Mouse (Mus musculus) limb, embryonic 11.5 days (tissue): Measurements from ENCODE around the gene Tnfaip3. TPM values are rescaled to one million over a fixed set of nuclear protein-coding genes. Genes with fewer than 3 reads are reported as not detected.
A peak's percentile ranks its signal among the peaks of the same experiment; 100 is the strongest.

Source experiments
- ATAC-seq: fragments of 200-750 bp; cut with Nextera tagmentation; 2 replicates; pipeline ENCODE4 v1.8.0; 2017; ENCODE audit warnings: low read depth; ENCODE audit not compliant: insufficient number of reproducible peaks, low FRiP score, low TSS enrichment
- DNase-seq: peaks from one replicate; pipeline ENCODE4 v3.0.0-alpha.2; 2015; ENCODE audit warnings: low spot score
- H3K27ac ChIP-seq: fragments of 300-500 bp; sonication (generic); replicated peaks from 2 replicates; pipeline ENCODE4 v1.5.1; 2014; ENCODE audit warnings: low read depth, mild to moderate bottlenecking, low read length
- H3K27me3 ChIP-seq: fragments of 300-500 bp; sonication (generic); 2 replicates; pipeline ENCODE4 v1.6.1; 2014; ENCODE audit warnings: mild to moderate bottlenecking, low read length, mixed read lengths; ENCODE audit not compliant: control insufficient read depth, insufficient read depth
- H3K36me3 ChIP-seq: fragments of 300-500 bp; sonication (generic); 2 replicates; pipeline ENCODE4 v1.6.1; 2014; ENCODE audit warnings: mild to moderate bottlenecking, low read length, moderate library complexity, mixed read lengths; ENCODE audit not compliant: control insufficient read depth, insufficient read depth
- H3K4me1 ChIP-seq: fragments of 300-500 bp; sonication (generic); 2 replicates; pipeline ENCODE4 v1.6.1; 2014; ENCODE audit warnings: low read length, mixed read lengths; ENCODE audit not compliant: control insufficient read depth, insufficient read depth
- H3K4me2 ChIP-seq: fragments of 300-500 bp; sonication (generic); 2 replicates; pipeline ENCODE4 v1.6.1; 2014; ENCODE audit warnings: low read depth, mild to moderate bottlenecking, moderate library complexity; ENCODE audit not compliant: severe bottlenecking
- H3K4me3 ChIP-seq: fragments of 300-500 bp; sonication (generic); 2 replicates; pipeline ENCODE4 v1.5.1; 2014; ENCODE audit warnings: low read depth, low read length
- H3K9ac ChIP-seq: fragments of 300-500 bp; sonication (generic); 2 replicates; pipeline ENCODE4 v1.6.1; 2014; ENCODE audit warnings: mild to moderate bottlenecking, low read length
- H3K9me3 ChIP-seq: fragments of 300-500 bp; sonication (generic); 2 replicates; pipeline ENCODE4 v1.6.1; 2016; ENCODE audit warnings: low read length; ENCODE audit not compliant: control insufficient read depth
- WGBS: fragments of 180-500 bp; shearing (Covaris S2); extraction: QIAGEN DNeasy Blood & Tissue Kit; methylation state at CpG from one replicate; pipeline ENCODE4 v1.1.7; 2014; 5-methylcytosine and 5-hydroxymethylcytosine counted together
- polyA plus RNA-seq: library from polyadenylated mRNA; unstranded; fragments of >200 nt; fragmentation: Nextera tagmentation; extraction: Ambion mirVana; gene quantifications from 2 replicates; pipeline ENCODE4 v1.2.1, GENCODE M21; 2014

Tnfaip3 gene
- polyA plus RNA-seq, 1 experiment from 2014 or later: 2.5 TPM

DNA sequence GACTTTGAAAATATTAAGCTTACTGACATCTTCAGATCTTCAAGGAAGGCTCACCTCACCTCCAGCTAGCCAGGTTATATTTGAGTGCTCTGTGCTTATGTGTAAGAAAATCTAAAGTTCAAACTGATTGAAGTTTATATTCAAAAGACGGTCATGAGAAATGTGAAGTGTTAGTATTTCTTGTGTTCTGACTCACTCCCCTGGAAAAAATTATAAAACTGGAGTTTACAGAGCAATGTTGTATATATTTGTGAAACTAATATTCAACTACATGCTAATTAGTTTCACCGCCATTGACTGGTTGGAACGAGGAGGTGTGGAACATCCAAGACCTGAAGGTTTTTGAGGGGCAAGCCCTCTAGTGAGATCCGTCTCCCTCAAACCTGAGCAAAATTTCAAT, 22.5 kb downstream of the Tnfaip3 start:
- Histone ChIP-seq H3K4me3 (no peak overlapping the region), H3K36me3 (no peaks in the 10 kb centered on the region), H3K4me1 (no peaks in the 10 kb centered on the region), H3K27me3 (no peaks in the 10 kb centered on the region), H3K9ac (no peak overlapping the region), H3K27ac (no peak overlapping the region), H3K9me3 (no peaks in the 10 kb centered on the region), H3K4me2 (no peak overlapping the region)
- no peak for DNase-seq
- ATAC-seq: no peak
- WGBS: 88% methylated on average over 4 of the region's 4 CpGs

- Histone ChIP-seq H3K9me3 (no peaks in the 10 kb centered on the region), H3K4me3 (no peak overlapping the region), H3K27ac (no peak overlapping the region), H3K27me3 (no peaks in the 10 kb centered on the region), H3K4me2 (no peak overlapping the region), H3K36me3 (no peaks in the 10 kb centered on the region), H3K9ac (no peak overlapping the region), H3K4me1 (no peaks in the 10 kb centered on the region)
- ATAC-seq (no peak), DNase-seq (no peak)
- WGBS: 90% methylated on average over 4 of the region's 4 CpGs
These were observed 24.4 kb downstream of the Tnfaip3 start for GRCm38 (mm10) chr10:18991057-18991456.

- no peaks in the 10 kb centered on the region for H3K27me3 ChIP-seq
- ATAC-seq: no peak
- H3K9ac ChIP-seq: no peak overlapping the region
- H3K4me2 ChIP-seq: no peak overlapping the region
- H3K27ac ChIP-seq: no peak overlapping the region
- DNase-seq: no peak
- H3K4me1 ChIP-seq: no peaks in the 10 kb centered on the region
- H3K36me3 ChIP-seq: no peaks in the 10 kb centered on the region
- WGBS: 77% methylated on average over 2 of the region's 2 CpGs
- no peak overlapping the region for H3K4me3 ChIP-seq
- no peaks in the 10 kb centered on the region for H3K9me3 ChIP-seq
These were observed 27.6 kb downstream of the Tnfaip3 start for GRCm38 (mm10) chr10:18987907-18988199.

DNA sequence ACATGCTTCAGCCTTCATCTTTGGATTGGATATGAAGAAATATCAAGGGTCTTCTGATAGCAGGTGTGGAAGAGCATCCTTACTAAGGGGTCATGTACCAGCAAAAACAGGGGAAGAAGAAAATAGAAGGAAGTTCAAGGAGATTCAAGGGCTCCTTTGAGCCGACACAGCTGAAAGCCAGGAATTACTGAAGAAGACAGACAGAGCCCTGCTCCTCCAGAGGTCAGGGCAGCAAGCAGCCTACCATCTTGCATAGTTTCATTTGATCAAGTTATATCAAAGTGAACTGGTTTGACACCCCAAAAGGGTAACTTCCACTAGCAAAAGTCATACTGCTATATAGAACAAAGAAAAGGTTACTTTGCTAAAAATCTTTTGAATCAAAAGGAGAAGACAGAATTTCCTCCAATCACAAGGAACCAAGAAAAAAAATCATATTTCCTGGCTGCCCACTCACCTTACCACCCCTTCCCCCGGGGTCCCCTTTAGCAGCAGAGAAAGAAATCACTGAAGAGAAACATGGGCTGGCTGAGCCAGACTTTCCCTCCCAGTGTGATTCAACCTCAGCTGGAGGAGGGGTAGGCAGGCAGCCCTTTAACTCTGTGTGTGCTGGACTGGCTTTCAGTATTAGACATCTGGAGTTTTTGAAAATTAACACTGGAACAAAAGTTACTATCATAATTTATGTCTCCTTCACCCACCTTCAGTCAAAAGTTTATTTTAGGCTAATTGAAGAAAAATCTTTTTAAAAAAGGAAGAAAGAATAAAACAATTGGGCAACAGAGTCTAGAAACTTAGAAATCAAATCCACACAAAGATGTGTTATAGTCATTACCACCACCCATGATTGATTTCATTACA, 28.2 kb downstream of the Tnfaip3 start:
- ATAC-seq (no peak), DNase-seq (peak; percentile 25)
- Histone ChIP-seq H3K4me1 (no peaks in the 10 kb centered on the region), H3K36me3 (no peaks in the 10 kb centered on the region), H3K4me2 (no peak overlapping the region), H3K9me3 (no peaks in the 10 kb centered on the region), H3K27ac (no peak overlapping the region), H3K27me3 (no peaks in the 10 kb centered on the region), H3K4me3 (no peak overlapping the region), H3K9ac (no peak overlapping the region)
- 33% methylated on average over 2 of the region's 2 CpGs for WGBS

DNA sequence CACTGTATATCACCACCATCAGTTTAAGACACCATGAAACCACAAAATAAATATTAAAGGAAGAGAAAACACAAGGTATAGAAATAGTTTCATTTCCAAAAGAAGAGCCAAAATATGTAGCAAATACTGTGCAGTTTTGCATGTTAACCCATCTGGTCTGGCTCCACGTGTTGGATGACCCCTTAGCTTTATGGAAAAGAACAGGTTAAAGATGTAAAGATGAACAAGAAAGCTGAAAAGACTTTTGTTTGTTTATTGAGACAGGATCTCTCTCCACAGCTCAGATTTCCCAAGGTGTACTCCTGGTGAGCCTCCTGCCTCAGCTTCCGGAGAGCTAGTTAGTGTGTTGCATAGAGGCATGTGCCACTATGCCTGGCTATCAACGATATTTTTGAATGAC, 29.9 kb downstream of the Tnfaip3 start:
- Histone ChIP-seq H3K4me2 (no peak overlapping the region), H3K9ac (no peak overlapping the region), H3K27me3 (no peaks in the 10 kb centered on the region), H3K36me3 (no peaks in the 10 kb centered on the region), H3K4me1 (no peaks in the 10 kb centered on the region), H3K9me3 (no peaks in the 10 kb centered on the region), H3K4me3 (no peak overlapping the region), H3K27ac (no peak overlapping the region)
- DNase-seq (no peak), ATAC-seq (no peak)
- 89% methylated on average over 3 of the region's 3 CpGs for WGBS

DNA sequence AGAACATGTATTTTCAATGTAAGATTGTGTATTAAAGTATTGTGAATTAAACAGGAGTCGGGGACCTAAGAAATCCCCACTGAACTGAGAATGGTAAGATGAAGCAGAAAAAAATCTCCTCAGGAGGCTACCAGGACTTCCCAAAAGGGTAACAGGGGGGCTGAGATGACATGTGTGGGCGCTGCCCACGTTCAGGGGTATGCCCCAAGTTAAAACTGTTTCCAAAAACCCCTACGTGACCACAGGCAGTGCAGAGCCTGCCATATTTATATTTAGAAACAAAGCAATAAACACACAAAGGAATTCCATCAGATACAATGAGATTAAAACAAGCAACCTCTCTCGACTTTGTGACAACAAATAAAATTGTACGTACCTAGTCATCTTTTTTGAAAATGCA, 31.9 kb downstream of the Tnfaip3 start:
- DNase-seq (no peak), ATAC-seq (no peak)
- Histone ChIP-seq H3K36me3 (no peaks in the 10 kb centered on the region), H3K9me3 (no peaks in the 10 kb centered on the region), H3K4me1 (no peaks in the 10 kb centered on the region), H3K27me3 (no peaks in the 10 kb centered on the region), H3K4me2 (no peak overlapping the region), H3K27ac (no peak overlapping the region), H3K9ac (no peak overlapping the region), H3K4me3 (no peak overlapping the region)
- WGBS: 84% methylated on average over 6 of the region's 6 CpGs

DNA sequence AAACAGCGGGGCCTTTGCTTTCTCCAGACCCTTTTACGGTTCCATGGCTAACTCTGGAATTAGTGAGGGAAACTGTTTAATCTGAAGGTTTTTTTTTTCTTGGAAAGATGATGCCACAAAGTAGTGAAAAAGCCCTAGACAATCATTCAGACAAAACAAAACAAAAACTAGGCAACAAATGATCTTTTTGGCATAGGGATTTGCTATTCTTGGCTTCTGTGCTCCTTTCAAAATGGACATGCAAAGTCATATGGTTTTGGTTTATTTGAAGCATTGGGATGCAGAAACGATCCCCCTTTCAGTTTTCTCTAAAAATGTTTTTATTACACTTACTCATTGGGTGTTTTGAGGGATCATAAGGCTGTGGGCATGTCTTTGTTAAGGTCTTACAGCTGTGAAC, 41.0 kb downstream of the Tnfaip3 start:
- Histone ChIP-seq H3K4me3 (no peak overlapping the region), H3K9ac (no peak overlapping the region), H3K4me1 (no peaks in the 10 kb centered on the region), H3K36me3 (no peaks in the 10 kb centered on the region), H3K9me3 (no peaks in the 10 kb centered on the region), H3K27ac (no peak overlapping the region), H3K4me2 (no peak overlapping the region), H3K27me3 (no peaks in the 10 kb centered on the region)
- DNase-seq: no peak
- 74% methylated on average over 3 of the region's 3 CpGs for WGBS
- ATAC-seq: no peak

GRCm38 (mm10) chr10:18966893-18967292, 48.6 kb downstream of the Tnfaip3 start:
- no peak overlapping the region for H3K4me2 ChIP-seq
- WGBS: 85% methylated on average over 10 of the region's 10 CpGs

DNA sequence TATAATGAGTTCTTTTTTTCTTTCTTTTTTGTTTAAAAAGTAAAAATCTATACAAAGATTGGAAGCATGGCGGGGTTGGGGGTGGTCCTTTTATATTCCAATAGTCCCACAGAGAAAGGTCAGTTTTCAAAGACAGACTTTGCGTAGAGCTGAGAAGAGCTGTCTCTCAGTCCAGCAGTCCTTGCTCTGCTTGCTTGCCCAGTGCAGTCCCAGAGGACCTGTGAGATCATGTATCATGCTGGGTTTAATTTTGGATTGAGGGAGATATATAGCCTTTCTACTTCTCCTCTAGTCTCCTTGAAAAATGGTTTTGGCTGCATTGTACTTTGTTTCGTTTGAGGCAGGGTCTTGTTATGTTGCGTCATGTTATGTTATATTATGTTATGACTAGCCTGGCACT, 49.9 kb downstream of the Tnfaip3 start:
- no peaks in the 10 kb centered on the region for H3K27me3 ChIP-seq
- no peak overlapping the region for H3K4me2 ChIP-seq
- H3K4me1 ChIP-seq: no peaks in the 10 kb centered on the region
- H3K36me3 ChIP-seq: no peaks in the 10 kb centered on the region
- 87% methylated on average over 4 of the region's 4 CpGs for WGBS
- H3K9ac ChIP-seq: no peak overlapping the region
- no peak overlapping the region for H3K4me3 ChIP-seq
- DNase-seq: no peak
- H3K27ac ChIP-seq: no peak overlapping the region
- H3K9me3 ChIP-seq: no peaks in the 10 kb centered on the region
- no peak for ATAC-seq

More at GRCm38 (mm10) chr10:18966893-18967292, 48.6 kb downstream of the Tnfaip3 start:
- H3K27me3 ChIP-seq: no peaks in the 10 kb centered on the region
- no peaks in the 10 kb centered on the region for H3K36me3 ChIP-seq
- H3K27ac ChIP-seq: no peak overlapping the region
- no peaks in the 10 kb centered on the region for H3K9me3 ChIP-seq
- no peak for DNase-seq
- H3K4me3 ChIP-seq: no peak overlapping the region
- H3K4me1 ChIP-seq: no peaks in the 10 kb centered on the region
- H3K9ac ChIP-seq: no peak overlapping the region
- ATAC-seq: no peak
